Mouse (Mus musculus) CH12.LX (cell line): ENCODE data around the gene Entr1. TPM values are rescaled to one million over a fixed set of nuclear protein-coding genes. Genes with fewer than 3 reads are reported as not detected.

Experiments
- DNase-seq: peaks from one replicate; pipeline ENCODE4 v3.0.0-alpha.2; 2013; ENCODE audit errors: extremely low read depth
- H3K27ac ChIP-seq: 2 replicates; pipeline ENCODE4 v1.5.1; 2012; ENCODE audit warnings: low read depth, mild to moderate bottlenecking, control low read depth, moderate library complexity; ENCODE audit not compliant: insufficient read depth
- H3K27me3 ChIP-seq: replicated peaks from 2 replicates; pipeline ENCODE3; 2012; ENCODE audit warnings: inconsistent platforms
- H3K36me3 ChIP-seq, 2 experiments: replicated peaks in 1 of 2; 2 replicates each; pipeline versions ENCODE3 to v1.6.1; 2012; ENCODE audit warnings: inconsistent platforms in 1 of 2, low read length in 1 of 2, mild to moderate bottlenecking in 1 of 2, mixed read lengths in 1 of 2, moderate library complexity in 1 of 2; ENCODE audit not compliant: control insufficient read depth in 1 of 2, insufficient read depth in 1 of 2
- H3K4me1 ChIP-seq, 2 experiments: 2 replicates each; pipeline ENCODE4 v1.6.1; 2012; ENCODE audit warnings: inconsistent platforms in 1 of 2, moderate library complexity in 1 of 2; ENCODE audit not compliant: insufficient read depth in 2 of 2, control insufficient read depth in 1 of 2
- H3K4me2 ChIP-seq: 2 replicates; pipeline ENCODE4 v1.6.1; 2012; ENCODE audit warnings: low read depth, mild to moderate bottlenecking, control low read depth; ENCODE audit not compliant: poor library complexity, insufficient read depth, severe bottlenecking
- H3K4me3 ChIP-seq, 3 experiments: fragments of 150-350 bp in 1 of 3; sonication (generic) in 1 of 3; replicated peaks in 1 of 3; 2 replicates each; pipeline versions ENCODE3 to v1.5.1; 2011 to 2012; ENCODE audit warnings: low read depth in 2 of 3, low read length in 2 of 3, mild to moderate bottlenecking in 2 of 3, moderate library complexity in 2 of 3, control low read depth in 1 of 3, improper control_type of control experiment in 1 of 3, inconsistent platforms in 1 of 3, mixed read lengths in 1 of 3; ENCODE audit not compliant: poor library complexity in 1 of 3
- H3K79me2 ChIP-seq: replicated peaks from 2 replicates; pipeline ENCODE4 v1.6.1; 2012; ENCODE audit warnings: mild to moderate bottlenecking, moderate library complexity; ENCODE audit not compliant: control insufficient read depth, poor library complexity, insufficient read depth, severe bottlenecking; ENCODE audit errors: extremely low read depth
- H3K9ac ChIP-seq: 2 replicates; pipeline ENCODE4 v1.6.1; 2012; ENCODE audit warnings: low read depth, mild to moderate bottlenecking, control low read depth, moderate library complexity; ENCODE audit not compliant: insufficient read depth
- H3K9me3 ChIP-seq: replicated peaks from 2 replicates; pipeline ENCODE3; 2012; ENCODE audit warnings: low read length, inconsistent platforms, mixed read lengths
- CHD2 ChIP-seq: IDR thresholded peaks from 2 replicates; pipeline ENCODE4 v1.6.1; 2011; ENCODE audit warnings: low read length, improper control_type of control experiment
- CTCF ChIP-seq, 2 experiments: IDR thresholded peaks in 1 of 2; conservative IDR thresholded peaks in 1 of 2; 2 replicates each; pipeline ENCODE4 v1.5.1; 2011 to 2012; ENCODE audit warnings: low read depth in 2 of 2, low read length in 2 of 2, improper control_type of control experiment in 1 of 2, inconsistent platforms in 1 of 2, mild to moderate bottlenecking in 1 of 2, moderate library complexity in 1 of 2
- EP300 ChIP-seq: IDR thresholded peaks from 2 replicates; pipeline ENCODE4 v1.6.1; 2011; ENCODE audit warnings: low read length, improper control_type of control experiment
- ETS1 ChIP-seq: conservative IDR thresholded peaks from 2 replicates; pipeline ENCODE4 v1.6.1; 2012; ENCODE audit warnings: low read depth, mild to moderate bottlenecking, inconsistent platforms, low read length, improper control_type of control experiment, moderate library complexity
- HCFC1 ChIP-seq: IDR thresholded peaks from 2 replicates; pipeline ENCODE4 v1.6.1; 2012; ENCODE audit warnings: low read depth, mild to moderate bottlenecking, inconsistent platforms, low read length, improper control_type of control experiment
- IRF4 ChIP-seq: IDR thresholded peaks from 2 replicates; pipeline ENCODE4 v1.6.1; 2014; ENCODE audit warnings: low read depth, mild to moderate bottlenecking, inconsistent platforms, low read length, improper control_type of control experiment
- JUN ChIP-seq: IDR thresholded peaks from 2 replicates; pipeline ENCODE4 v1.6.1; 2011; ENCODE audit warnings: low read depth, mild to moderate bottlenecking, low read length, improper control_type of control experiment, moderate library complexity; ENCODE audit not compliant: insufficient read depth
- MAFK ChIP-seq: IDR thresholded peaks from 2 replicates; pipeline ENCODE4 v1.6.1; 2011; ENCODE audit warnings: low read length, improper control_type of control experiment; ENCODE audit not compliant: insufficient replicate concordance
- MAX ChIP-seq: IDR thresholded peaks from 2 replicates; pipeline ENCODE4 v1.6.1; 2011; ENCODE audit warnings: low read length, improper control_type of control experiment
- MAZ ChIP-seq: IDR thresholded peaks from 2 replicates; pipeline ENCODE4 v1.6.1; 2012; ENCODE audit warnings: low read depth, mild to moderate bottlenecking, inconsistent platforms, low read length, improper control_type of control experiment, moderate library complexity
- NRF1 ChIP-seq: IDR thresholded peaks from 2 replicates; pipeline ENCODE4 v1.6.1; 2014; ENCODE audit warnings: low read depth, mild to moderate bottlenecking, inconsistent platforms, low read length, improper control_type of control experiment, moderate library complexity
- SMC3 ChIP-seq: IDR thresholded peaks from 2 replicates; pipeline ENCODE4 v1.6.1; 2011; ENCODE audit warnings: low read depth, low read length, improper control_type of control experiment
- TBP ChIP-seq: conservative IDR thresholded peaks from 2 replicates; pipeline ENCODE4 v1.6.1; 2011; ENCODE audit warnings: low read depth, low read length, improper control_type of control experiment
- TCF12 ChIP-seq: IDR thresholded peaks from 2 replicates; pipeline ENCODE4 v1.6.1; 2014; ENCODE audit warnings: low read depth, mild to moderate bottlenecking, inconsistent platforms, low read length, improper control_type of control experiment
- UBTF ChIP-seq: IDR thresholded peaks from 2 replicates; pipeline ENCODE4 v1.6.1; 2012; ENCODE audit warnings: low read depth, mild to moderate bottlenecking, inconsistent platforms, low read length, improper control_type of control experiment, moderate library complexity
- USF1 ChIP-seq: IDR thresholded peaks from 2 replicates; pipeline ENCODE4 v1.6.1; 2014; ENCODE audit warnings: low read depth, mild to moderate bottlenecking, inconsistent platforms, low read length, improper control_type of control experiment
- ZKSCAN1 ChIP-seq: IDR thresholded peaks from 2 replicates; pipeline ENCODE4 v1.6.1; 2012; ENCODE audit warnings: low read depth, inconsistent platforms, low read length, improper control_type of control experiment, borderline replicate concordance
- ZNF384 ChIP-seq: IDR thresholded peaks from 2 replicates; pipeline ENCODE4 v1.6.1; 2012; ENCODE audit warnings: low read depth, low read length, improper control_type of control experiment, inconsistent platforms
- dilution Hi-C: fragments of 300-500 bp; cut with MboI; formaldehyde crosslinking; loops from 2 replicates; pipeline ENCODE4 v1.14.3; 2020; ENCODE audit warnings: low sequenced_read_pairs; ENCODE audit not compliant: extremely low pct_unique_long_range_greater_than_20kb, extremely low pct_ligation_motif_present
- in situ Hi-C: fragments of 300-500 bp; cut with MboI; formaldehyde crosslinking; loops from 3 replicates; pipeline ENCODE4 v1.14.3; 2019; ENCODE audit warnings: low sequenced_read_pairs, low pct_ligation_motif_present, low pct_unique_long_range_greater_than_20kb, mixed read lengths
- polyA plus RNA-seq: library from polyadenylated mRNA; unstranded; fragments of >175 nt; gene quantifications from 2 replicates; pipeline ENCODE4 v1.2.1, GENCODE M21; 2012; ENCODE audit warnings: low read depth; ENCODE audit not compliant: insufficient read length
- total RNA-seq, 2 experiments: library from RNA; depleted of rRNA; stranded (reverse); fragments of 300-350 nt in 1 of 2; fragments of >200 nt in 1 of 2; gene quantifications; 2 replicates each; pipeline ENCODE4 v1.2.3; 2012 to 2014

Gene Entr1
- total and polyA plus RNA-seq, 3 experiments = 41.9 to 62.3 (median 57.3) TPM

GRCm38 (mm10) chr2:26402265-26402664 is 13.1 kb upstream of the Entr1 start:
- Histone ChIP-seq H3K27me3 (no peaks in the 10 kb centered on the region), H3K27ac (no peak overlapping the region), H3K4me3 (no peak overlapping the region), H3K36me3 (peaks cover 53 to 83% of the 10 kb centered on the region in 2 experiments), H3K79me2 (no peaks in the 10 kb centered on the region), H3K9ac (no peak overlapping the region), H3K4me2 (no peak overlapping the region), H3K4me1 (peaks cover 3 to 24% of the 10 kb centered on the region in 2 experiments), H3K9me3 (no peaks in the 10 kb centered on the region)
- no peak for DNase-seq
- in situ Hi-C loops = no loop called here
- dilution Hi-C loops = no loop called here
- TF ChIP-seq JUN (no peak), CTCF (conservative IDR thresholded peaks at IDR 0.05 in 1 of 2, IDR thresholded peaks at IDR 0.05 in 1 of 2; ENCODE audit: low read depth in 2 of 2, low read length in 2 of 2) (no peak)

- Histone ChIP-seq H3K9me3 (no peaks in the 10 kb centered on the region), H3K9ac (no peak overlapping the region), H3K36me3 (peaks cover 61 to 83% of the 10 kb centered on the region in 2 experiments), H3K27me3 (no peaks in the 10 kb centered on the region), H3K4me3 (no peak overlapping the region), H3K27ac (no peak overlapping the region), H3K79me2 (no peaks in the 10 kb centered on the region), H3K4me1 (peaks cover 3 to 18% of the 10 kb centered on the region in 2 experiments), H3K4me2 (no peak overlapping the region)
- no peak for DNase-seq
- in situ Hi-C loops (no loop called here), dilution Hi-C loops (no loop called here)
- TF ChIP-seq ZNF384 = no peak
- TF ChIP-seq ZKSCAN1 = no peak
These were observed 11.9 kb upstream of the Entr1 start for GRCm38 (mm10) chr2:26401023-26401422.

- Histone ChIP-seq H3K79me2 (no peaks in the 10 kb centered on the region), H3K27ac (no peak overlapping the region), H3K9ac (no peak overlapping the region), H3K4me2 (no peak overlapping the region), H3K4me1 (peaks cover 0 to 12% of the 10 kb centered on the region in 2 experiments; a peak in 1 of 4 replicates), H3K9me3 (no peaks in the 10 kb centered on the region), H3K4me3 (no peak overlapping the region), H3K36me3 (peaks cover 69 to 87% of the 10 kb centered on the region in 2 experiments), H3K27me3 (no peaks in the 10 kb centered on the region)
- in situ Hi-C loops (no loop called here), dilution Hi-C loops (no loop called here)
- DNase-seq = no peak
- TF ChIP-seq TCF12 (no peak), USF1 (no peak), UBTF (no peak), ETS1 (no peak), MAX (no peak), MAFK (no peak), EP300 (no peak), HCFC1 (no peak), NRF1 (no peak), IRF4 (no peak), TBP (no peak), MAZ (no peak), CHD2 (no peak), SMC3 (no peak), CTCF (conservative IDR thresholded peaks at IDR 0.05 in 1 of 2, IDR thresholded peaks at IDR 0.05 in 1 of 2; ENCODE audit: low read depth in 2 of 2, low read length in 2 of 2) (no peak)
These were observed 11.2 kb upstream of the Entr1 start for GRCm38 (mm10) chr2:26400296-26400695.
